Mouse (Mus musculus): ENCODE results near the gene Wwox. TPM values are rescaled to one million over a fixed set of nuclear protein-coding genes. Genes with fewer than 3 reads are reported as not detected.

Wwox gene
- total RNA-seq, 2 experiments from 2014 or later, result 11.4 to 13.4 TPM

DNA sequence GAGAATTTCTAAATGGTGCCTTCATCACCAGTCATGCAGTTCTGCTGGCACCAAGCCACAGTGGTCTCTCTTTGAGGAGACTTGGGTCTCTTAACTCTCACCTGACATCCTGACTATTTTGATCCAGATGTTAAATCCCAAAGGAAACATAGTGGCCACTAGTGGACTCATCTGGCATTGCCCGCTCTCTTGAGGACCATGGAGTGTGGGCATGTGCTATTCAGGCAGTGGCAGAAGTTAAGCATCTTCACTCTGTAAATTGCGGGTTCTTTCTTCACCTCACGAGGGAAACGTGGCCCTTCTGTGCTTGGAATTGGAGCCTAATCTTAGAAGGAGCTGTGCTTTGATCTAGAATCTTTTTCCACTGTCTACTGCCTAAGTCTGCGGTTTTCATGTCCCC lies 956.4 kb downstream of the Wwox start:
- no peak for DNase-seq (ENCODE audit: low spot score in 2 of 2)

GRCm38 (mm10) chr8:115397981-115398380 lies 958.5 kb downstream of the Wwox start:
- DNase-seq (ENCODE audit: low spot score in 2 of 2), result no peak

GRCm38 (mm10) chr8:115400013-115400720 lies 960.7 kb downstream of the Wwox start:
- DNase-seq (ENCODE audit: low spot score in 2 of 2), result no peak

Other genes starting within 250 kb of the Wwox start
- gene Vat1l, start 234.0 kb upstream of the Wwox start, total RNA-seq (2021), result 10 to 100 TPM; 42.2 to 54.2 TPM
- gene Clec3a, start 21.6 kb upstream of the Wwox start, total RNA-seq (2021), result not detected